Mouse (Mus musculus) gastrocnemius, postnatal 14 days (tissue): Measurements from ENCODE around the gene Ralgps2. TPM values are rescaled to one million over a fixed set of nuclear protein-coding genes. Genes with fewer than 3 reads are reported as not detected.

Experiments used
- DNase-seq: peaks from one replicate; pipeline ENCODE4 v3.0.0; 2021; ENCODE audit warnings: mixed read lengths
- intact Hi-C: fragments of 180-260 bp; cut with DNase I; formaldehyde crosslinking; loops from one replicate; pipeline ENCODE4 v1.15.1; 2025; ENCODE audit warnings: low total_unique reads
- total RNA-seq, 2 experiments: library from RNA; stranded (reverse); gene quantifications; 2 replicates each; pipeline ENCODE4 v1.2.3; 2021

Ralgps2 gene
- total RNA-seq, 2 experiments from 2014 or later: 5.1 to 6.4 TPM

DNA sequence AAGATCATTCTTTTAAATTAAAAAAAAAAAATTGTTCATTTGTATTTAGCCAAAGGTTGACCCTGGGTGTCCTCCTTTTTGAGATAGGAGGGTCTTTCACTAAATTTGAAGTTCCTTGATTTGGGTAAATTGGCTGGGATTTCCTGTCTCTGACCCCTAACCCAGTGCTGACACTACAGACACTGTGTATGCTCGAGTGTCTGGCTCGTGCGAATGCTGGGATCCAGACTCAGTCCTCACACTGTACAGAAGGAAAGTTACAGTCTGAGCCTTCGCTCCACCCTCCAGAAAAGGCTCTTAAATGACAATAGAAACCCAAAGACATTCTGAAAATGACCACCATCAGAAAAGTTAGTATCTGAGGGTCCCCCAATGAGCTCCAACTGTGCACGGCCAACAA, 86.6 kb downstream of the Ralgps2 start:
- intact Hi-C loops: no loop called here
- no peak for DNase-seq

DNA sequence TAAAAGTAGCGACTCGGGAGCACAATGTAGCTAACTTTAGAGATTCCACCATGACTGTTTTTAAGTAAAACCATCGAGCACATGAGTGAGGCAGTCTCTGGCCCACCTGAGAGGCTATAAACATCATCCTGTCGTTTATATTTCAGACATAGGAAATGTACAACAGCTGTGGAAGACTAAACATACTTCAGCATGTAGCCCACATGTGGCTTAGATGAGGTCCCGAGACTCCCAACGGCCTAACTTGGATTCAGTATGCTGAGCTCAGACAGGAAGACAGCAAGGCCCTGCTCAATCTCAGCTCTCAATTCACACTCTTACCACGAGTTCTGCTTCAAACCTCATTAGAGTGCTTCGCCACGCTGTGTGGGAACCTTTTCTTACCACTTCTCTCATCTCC, 87.0 kb downstream of the Ralgps2 start:
- intact Hi-C loops: no loop called here
- DNase-seq: no peak

- intact Hi-C loops: no loop called here
- DNase-seq: no peak
These were observed 92.3 kb downstream of the Ralgps2 start for GRCm38 (mm10) chr1:156847098-156847497.

DNA sequence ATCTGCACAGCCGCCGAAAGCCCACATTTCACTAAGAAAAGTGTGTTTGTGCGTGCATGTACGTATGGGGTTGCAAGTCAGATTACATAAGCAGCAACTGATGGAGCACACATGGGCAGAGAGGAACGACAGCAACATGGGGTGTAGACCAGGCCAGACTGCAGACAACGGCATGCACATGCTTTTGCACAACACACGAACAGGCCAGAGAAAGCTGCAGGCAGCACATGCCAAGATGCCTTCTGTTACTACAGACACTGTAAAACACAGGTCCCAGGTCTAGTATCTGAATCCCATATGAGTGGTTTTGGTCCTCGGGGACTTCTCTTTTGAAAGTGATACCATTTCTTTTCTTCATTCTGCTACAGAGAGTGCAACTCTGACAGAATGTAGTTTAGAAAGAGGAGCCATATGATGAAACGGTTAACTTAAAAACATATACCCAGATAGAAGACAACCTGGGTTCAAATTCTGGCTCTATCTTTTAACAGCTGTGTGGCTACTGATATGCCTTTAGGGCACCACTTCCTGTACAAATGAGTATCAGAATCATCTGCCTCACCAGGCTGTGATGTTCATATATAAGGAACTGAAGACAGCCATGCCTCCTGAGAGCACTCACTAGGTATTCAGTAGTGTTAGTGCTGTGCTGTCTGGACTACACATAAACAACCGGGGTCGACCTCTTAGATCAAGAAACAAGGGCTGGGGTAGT, 97.6 kb downstream of the Ralgps2 start:
- no peak for DNase-seq
- intact Hi-C loops: no loop called here

- intact Hi-C loops: no loop called here
- peak; percentile 58 for DNase-seq
These were observed 100.7 kb downstream of the Ralgps2 start for GRCm38 (mm10) chr1:156838695-156839094.

- intact Hi-C loops: no loop called here
- no peak for DNase-seq
These were observed 101.2 kb downstream of the Ralgps2 start, which contains the start of gene Angptl1 for GRCm38 (mm10) chr1:156838177-156838576. TSS of gene Angptl1 (plus strand) at chr1:156838562.

DNA sequence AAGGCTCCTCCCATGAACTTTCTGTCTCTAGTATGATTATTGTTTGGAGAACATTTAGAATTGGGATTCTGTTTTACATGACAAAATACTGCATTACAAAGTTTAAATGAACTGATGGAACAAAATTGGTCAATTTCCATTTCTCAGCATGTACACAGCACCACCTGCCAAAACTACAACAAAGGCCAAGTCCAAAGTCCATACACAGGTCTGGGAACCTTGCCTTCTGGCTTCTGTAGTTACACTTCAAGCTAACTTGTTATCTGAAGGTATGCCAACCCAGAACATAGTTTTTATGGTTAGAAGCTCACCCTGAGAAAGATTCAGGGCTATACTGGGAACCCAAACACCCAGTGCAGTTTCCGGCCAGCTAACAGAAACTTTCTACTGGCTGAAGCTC, 120.2 kb downstream of the Ralgps2 start:
- intact Hi-C loops: no loop called here

GRCm38 (mm10) chr1:156813485-156813884, 125.9 kb downstream of the Ralgps2 start:
- intact Hi-C loops: no loop called here
- no peak for DNase-seq

More for the DNA sequence above, 120.2 kb downstream of the Ralgps2 start:
- DNase-seq: no peak

GRCm38 (mm10) chr1:156812716-156813115, 126.7 kb downstream of the Ralgps2 start:
- DNase-seq: no peak
- intact Hi-C loops: no loop called here

DNA sequence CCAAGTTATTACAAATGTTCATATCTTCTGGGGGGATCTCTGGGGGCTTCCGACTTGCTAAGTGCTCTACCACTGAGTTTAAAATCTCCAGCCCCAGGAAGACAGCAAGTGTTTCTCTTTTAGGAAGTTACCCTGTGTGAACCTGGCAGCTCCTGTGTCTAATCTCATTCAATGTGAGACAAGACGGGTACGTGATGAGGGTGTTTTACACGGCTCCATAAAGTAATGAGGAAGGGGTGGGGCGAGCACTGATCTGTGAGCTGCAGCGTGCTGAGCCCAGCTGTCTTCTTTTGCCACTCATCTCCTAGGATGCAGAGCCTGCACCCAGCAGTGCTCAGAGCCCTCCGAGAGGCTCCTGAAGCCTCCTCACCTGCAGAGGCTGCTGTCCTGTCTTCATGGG, 127.5 kb downstream of the Ralgps2 start:
- intact Hi-C loops: no loop called here
- DNase-seq: no peak

- no peak for DNase-seq
- intact Hi-C loops: no loop called here
These were observed 131.1 kb downstream of the Ralgps2 start for GRCm38 (mm10) chr1:156808332-156808731.

GRCm38 (mm10) chr1:156801276-156801675, 138.2 kb downstream of the Ralgps2 start:
- intact Hi-C loops: no loop called here
- DNase-seq: no peak

DNA sequence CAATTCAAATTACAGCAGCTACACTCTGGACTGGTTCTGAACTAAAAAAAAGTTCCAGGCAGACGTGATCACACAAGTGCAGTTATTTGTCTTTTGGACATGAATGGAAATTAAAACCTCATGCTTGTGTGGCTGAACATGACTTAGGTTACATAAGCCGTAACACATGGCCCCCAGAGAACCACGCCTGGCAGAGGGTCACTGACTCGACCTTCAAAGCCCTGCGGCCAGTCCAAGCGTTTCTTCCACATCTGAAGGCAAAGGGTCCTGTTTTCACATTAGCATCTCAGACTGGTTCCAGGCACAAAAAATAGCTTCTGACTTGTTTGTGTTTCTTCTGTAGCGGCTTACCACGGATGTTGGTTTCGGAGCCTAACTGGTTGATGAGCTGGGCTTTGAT, 143.2 kb downstream of the Ralgps2 start:
- DNase-seq: peak; percentile 69
- intact Hi-C loops: no loop called here

GRCm38 (mm10) chr1:156789844-156790490, 149.5 kb downstream of the Ralgps2 start:
- DNase-seq: no peak
- intact Hi-C loops: no loop called here

- intact Hi-C loops: no loop called here
- no peak for DNase-seq
These were observed 152.1 kb downstream of the Ralgps2 start for GRCm38 (mm10) chr1:156787164-156787863.

DNA sequence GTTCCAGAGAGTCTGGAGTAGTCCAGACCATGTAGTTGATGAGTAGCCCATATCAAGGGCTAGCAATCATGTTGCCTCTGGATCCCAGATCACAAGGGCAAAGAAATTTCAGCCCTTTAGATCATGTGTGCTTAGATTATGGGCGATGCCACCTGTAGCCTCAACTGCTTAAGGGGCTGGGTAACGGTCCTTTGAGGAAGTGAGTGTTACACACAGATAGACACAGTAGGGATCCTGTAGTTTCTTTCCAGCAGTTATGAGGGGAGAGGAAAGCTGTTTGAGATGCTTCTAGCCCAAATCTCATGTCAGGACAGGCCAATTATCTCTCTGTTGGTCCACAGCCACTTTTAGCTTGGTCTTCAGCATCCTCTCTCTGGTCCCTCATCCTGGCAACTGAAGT, 153.4 kb downstream of the Ralgps2 start:
- intact Hi-C loops: no loop called here
- no peak for DNase-seq

GRCm38 (mm10) chr1:156784974-156785373, 154.5 kb downstream of the Ralgps2 start:
- DNase-seq: no peak
- intact Hi-C loops: no loop called here

- intact Hi-C loops: no loop called here
- DNase-seq: no peak
These were observed 155.3 kb downstream of the Ralgps2 start for GRCm38 (mm10) chr1:156784116-156784515.

DNA sequence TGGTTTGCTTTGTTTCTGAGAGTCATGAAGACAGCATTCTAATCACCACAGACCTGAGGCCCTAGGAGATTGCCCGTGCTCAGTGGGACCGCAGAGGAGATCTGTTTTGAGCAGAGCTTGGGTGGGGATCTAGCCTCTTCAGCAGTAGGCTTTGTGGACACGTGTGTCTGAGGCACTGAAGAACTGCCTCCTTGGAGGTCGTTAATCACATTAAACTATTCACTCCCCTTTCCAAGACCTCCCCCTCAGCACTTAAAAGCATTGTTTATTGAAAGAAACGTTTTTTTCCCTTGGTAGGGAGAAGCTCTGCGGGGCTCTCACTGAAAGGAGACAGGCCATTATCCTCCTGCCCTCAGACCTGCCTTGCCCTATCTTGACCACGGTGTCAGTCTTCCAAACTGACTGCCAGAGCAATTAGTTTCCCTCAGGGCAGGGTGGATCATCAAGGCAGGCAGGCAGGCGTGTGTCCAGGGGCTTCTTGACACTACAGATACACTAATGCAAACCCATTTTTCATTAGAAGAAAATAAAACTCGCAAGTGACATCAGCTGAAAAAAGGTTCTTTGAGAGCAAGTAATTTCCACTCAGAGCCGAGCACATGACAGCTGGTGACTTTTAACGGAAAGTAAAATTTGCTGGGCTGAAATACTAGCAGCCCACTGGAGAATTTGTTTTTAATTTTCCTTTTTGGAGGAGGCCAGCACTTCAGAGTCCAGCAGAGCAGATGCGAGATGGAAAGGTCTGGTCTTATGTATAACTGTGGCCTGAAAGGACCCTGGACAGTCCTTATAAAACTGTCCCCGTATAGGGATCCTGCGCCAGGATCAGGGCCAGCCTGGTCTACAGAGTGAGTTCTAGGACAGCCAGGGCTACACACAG, 157.2 kb downstream of the Ralgps2 start:
- intact Hi-C loops: no loop called here

More for the DNA sequence above, 157.2 kb downstream of the Ralgps2 start:
- DNase-seq: peak; percentile 36
